Mouse (Mus musculus) heart, embryonic 13.5 days (tissue): Measurements from ENCODE around the gene Nudt14. TPM values are rescaled to one million over a fixed set of nuclear protein-coding genes. Genes with fewer than 3 reads are reported as not detected.
A peak's percentile ranks its signal among the peaks of the same experiment; 100 is the strongest.

ENCODE experiments used
- ATAC-seq: fragments of 200-750 bp; cut with Nextera tagmentation; 2 replicates; pipeline ENCODE4 v1.8.0; 2017; ENCODE audit warnings: moderate TSS enrichment; ENCODE audit not compliant: insufficient number of reproducible peaks, low FRiP score, low TSS enrichment; ENCODE audit errors: extremely low read depth
- H3K27ac ChIP-seq: fragments of 300-500 bp; sonication (generic); replicated peaks from 2 replicates; pipeline ENCODE4 v1.5.1; 2015; ENCODE audit warnings: moderate library complexity, mild to moderate bottlenecking, inconsistent platforms
- H3K27me3 ChIP-seq: fragments of 300-500 bp; sonication (generic); replicated peaks from 2 replicates; pipeline ENCODE4 v1.6.1; 2015; ENCODE audit warnings: mild to moderate bottlenecking, inconsistent platforms
- H3K36me3 ChIP-seq: fragments of 300-500 bp; sonication (generic); 2 replicates; pipeline ENCODE4 v1.6.1; 2015; ENCODE audit warnings: mild to moderate bottlenecking, inconsistent platforms
- H3K4me1 ChIP-seq: fragments of 300-500 bp; sonication (generic); 2 replicates; pipeline ENCODE4 v1.6.1; 2015; ENCODE audit warnings: inconsistent platforms
- H3K4me2 ChIP-seq: fragments of 300-500 bp; sonication (generic); 2 replicates; pipeline ENCODE4 v1.6.1; 2015; ENCODE audit warnings: inconsistent platforms, mild to moderate bottlenecking, moderate library complexity
- H3K4me3 ChIP-seq: fragments of 300-500 bp; sonication (generic); 2 replicates; pipeline ENCODE4 v1.5.1; 2015; ENCODE audit warnings: moderate library complexity, mild to moderate bottlenecking, inconsistent platforms
- H3K9ac ChIP-seq: fragments of 300-500 bp; sonication (generic); 2 replicates; pipeline ENCODE4 v1.6.1; 2015; ENCODE audit warnings: inconsistent platforms, mild to moderate bottlenecking, moderate library complexity
- H3K9me3 ChIP-seq: fragments of 300-500 bp; sonication (generic); 2 replicates; pipeline ENCODE4 v1.6.1; 2016; ENCODE audit warnings: inconsistent platforms
- WGBS: fragments of 180-500 bp; shearing (Covaris S2); methylation state at CpG from one replicate; pipeline ENCODE4 v1.1.7; 2015; ENCODE audit warnings: mixed read lengths; 5-methylcytosine and 5-hydroxymethylcytosine counted together
- polyA plus RNA-seq: library from polyadenylated mRNA; unstranded; fragments of >200 nt; fragmentation: Nextera tagmentation; extraction: Ambion mirVana; gene quantifications from 2 replicates; pipeline ENCODE4 v1.2.1, GENCODE M21; 2015

The Nudt14 gene
- 45.3 and 47.2 TPM in 2 replicates for polyA plus RNA-seq

DNA sequence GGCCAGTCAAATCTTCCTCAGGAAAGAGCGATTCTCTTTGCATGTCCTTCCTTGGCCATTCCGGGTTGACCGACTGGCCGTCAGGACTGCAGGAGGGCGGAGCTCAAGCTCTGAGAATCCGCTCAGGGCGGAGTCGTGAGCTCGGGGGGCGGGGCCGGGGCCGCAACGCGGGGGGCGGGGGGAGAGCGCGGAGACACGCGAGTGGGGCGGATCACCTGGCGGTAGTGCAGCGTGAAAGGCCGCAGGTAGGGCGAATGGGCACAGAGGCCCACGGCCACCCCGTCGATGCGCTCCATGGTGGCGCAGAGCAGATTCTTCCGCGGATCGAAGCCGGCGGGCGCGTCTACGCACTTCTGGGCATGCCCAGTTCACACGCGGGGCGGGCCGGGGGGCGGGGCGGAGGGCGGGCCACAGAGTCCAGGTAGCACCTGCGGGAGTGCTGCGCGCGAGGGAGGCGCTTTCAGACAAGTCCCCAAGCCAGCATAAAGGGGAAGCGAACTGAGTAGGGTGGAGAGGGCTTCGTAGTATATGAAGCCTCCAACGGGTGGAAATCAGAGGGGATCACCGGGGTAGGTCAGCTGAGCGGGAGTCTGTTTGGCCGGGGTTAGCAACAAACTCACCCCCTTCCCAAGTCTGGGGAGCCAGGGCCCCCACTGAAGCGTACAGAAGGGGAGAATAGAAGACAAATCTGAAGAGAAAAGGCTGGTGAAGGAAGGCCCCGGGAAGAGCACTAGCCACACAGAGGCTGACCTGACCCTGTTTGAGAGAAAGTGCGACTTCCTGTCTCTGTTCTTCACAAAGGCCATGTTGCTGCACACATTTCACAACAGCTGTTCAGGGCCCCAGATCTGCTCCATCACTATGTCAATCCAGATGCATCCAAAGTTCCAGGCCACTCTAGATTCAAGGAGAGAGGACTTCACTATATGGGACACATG lies at the start of gene Nudt14:
Gene Nudt14, minus strand, starts transcription at position 349 of the 938 bp plus-strand sequence.
- ATAC-seq, result peak; percentile 60

DNA sequence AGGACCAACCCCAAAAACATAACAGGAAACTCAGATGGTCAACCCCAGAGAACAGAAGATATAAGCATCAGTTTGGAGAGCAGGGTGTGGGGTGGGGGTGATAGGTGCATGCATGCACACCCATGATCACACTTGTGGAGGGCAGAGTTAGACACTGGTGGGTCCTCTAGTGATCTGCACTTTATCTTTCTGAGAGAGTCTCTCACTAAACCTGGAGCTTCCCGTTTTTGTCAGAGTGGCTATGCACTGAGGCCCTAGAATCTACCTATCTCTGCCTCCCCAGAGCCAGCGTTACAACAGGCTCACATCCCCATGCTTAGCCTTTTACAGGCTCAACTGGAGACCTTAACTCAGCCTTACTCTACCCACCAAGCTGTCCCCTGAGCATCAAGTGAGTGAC lies 49.5 kb upstream of the Nudt14 start:
- Histone ChIP-seq H3K4me1 (peaks cover 16% of the 10 kb centered on the region), H3K27me3 (no peaks in the 10 kb centered on the region), H3K9me3 (no peaks in the 10 kb centered on the region), H3K9ac (no peak overlapping the region), H3K36me3 (peaks cover 47% of the 10 kb centered on the region), H3K4me2 (no peak overlapping the region), H3K4me3 (no peak overlapping the region), H3K27ac (no peak overlapping the region)
- no peak for ATAC-seq
- 74% methylated on average over 2 of the region's 2 CpGs for WGBS

More for the DNA sequence above, at the start of gene Nudt14:
- peaks cover 22% of the 10 kb centered on the region for H3K27me3 ChIP-seq
- H3K4me3 ChIP-seq, result peak within 1 kb of the TSS; percentile 79
- H3K9ac ChIP-seq, result peak within 1 kb of the TSS; percentile 89
- peak within 1 kb of the TSS; percentile 82 for H3K4me2 ChIP-seq
- no peaks in the 10 kb centered on the region for H3K9me3 ChIP-seq
- H3K4me1 ChIP-seq, result peaks cover 29% of the 10 kb centered on the region
- 2% methylated on average over 56 of the region's 58 CpGs for WGBS
- H3K27ac ChIP-seq, result peak within 1 kb of the TSS; percentile 69
- no peaks in the 10 kb centered on the region for H3K36me3 ChIP-seq

DNA sequence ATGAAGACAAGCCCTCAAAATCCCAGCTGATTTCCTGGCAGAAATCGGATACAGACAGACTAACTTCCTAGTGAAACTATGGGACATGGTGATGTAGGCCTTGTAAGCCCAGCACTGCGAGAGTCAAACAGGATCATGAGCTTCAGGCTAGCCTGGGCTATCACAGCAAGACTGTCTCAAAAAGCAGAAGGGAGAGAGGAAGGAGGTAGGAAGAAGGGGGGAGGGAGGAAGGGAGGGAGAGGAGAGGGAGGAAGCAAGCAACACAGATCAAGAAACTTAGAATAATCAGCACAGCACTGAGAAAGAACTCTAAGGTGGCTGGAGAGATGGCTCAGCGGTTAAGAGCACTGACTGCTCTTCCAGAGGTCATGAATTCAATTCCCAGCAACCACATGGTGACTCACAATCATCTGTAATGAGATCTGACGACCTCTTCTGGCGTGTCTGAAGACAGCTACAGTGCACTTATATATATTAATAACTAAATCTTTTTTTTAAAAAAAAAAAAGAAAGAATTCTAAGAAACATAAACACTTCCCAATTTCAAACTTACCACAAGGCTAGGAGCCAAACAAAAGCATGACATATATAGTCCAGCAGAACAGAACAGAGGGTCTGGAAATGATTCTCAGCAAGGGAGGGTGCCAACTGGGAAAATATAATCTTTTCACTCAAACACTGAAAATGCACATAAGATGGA lies 48.9 kb upstream of the Nudt14 start:
- Histone ChIP-seq H3K36me3 (peaks cover 51% of the 10 kb centered on the region), H3K9ac (no peak overlapping the region), H3K4me3 (no peak overlapping the region), H3K9me3 (no peaks in the 10 kb centered on the region), H3K4me2 (no peak overlapping the region), H3K4me1 (peaks cover 16% of the 10 kb centered on the region), H3K27ac (no peak overlapping the region), H3K27me3 (no peaks in the 10 kb centered on the region)
- no peak for ATAC-seq
- WGBS, result 87% methylated on average over 5 of the region's 5 CpGs

DNA sequence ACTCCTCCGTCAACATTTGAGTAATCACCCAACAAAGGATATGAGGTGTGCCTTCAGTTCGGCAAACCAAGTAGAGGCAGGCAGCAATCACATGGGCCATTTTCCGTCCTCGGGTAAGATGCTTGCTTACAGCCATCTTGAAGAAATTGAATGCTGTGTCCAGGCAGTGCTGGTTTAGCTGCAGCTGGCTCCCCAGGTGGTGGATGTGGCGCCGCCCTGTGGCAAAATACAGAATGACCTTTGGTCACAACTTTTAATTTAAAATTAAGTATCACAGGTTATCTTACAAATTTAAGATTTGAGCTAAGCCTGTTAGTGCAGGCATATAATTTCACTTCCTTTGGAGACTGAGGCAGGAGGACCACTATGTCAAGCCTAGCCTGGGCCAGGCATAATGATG lies 46.0 kb upstream of the Nudt14 start:
- H3K27me3 ChIP-seq, result no peaks in the 10 kb centered on the region
- no peak for ATAC-seq
- no peak overlapping the region for H3K9ac ChIP-seq
- WGBS, result 72% methylated on average over 6 of the region's 6 CpGs
- H3K36me3 ChIP-seq, result peaks cover 71% of the 10 kb centered on the region
- no peak overlapping the region for H3K27ac ChIP-seq
- H3K4me1 ChIP-seq, result peaks cover 10% of the 10 kb centered on the region
- H3K4me2 ChIP-seq, result no peak overlapping the region
- no peak overlapping the region for H3K4me3 ChIP-seq
- H3K9me3 ChIP-seq, result no peaks in the 10 kb centered on the region

DNA sequence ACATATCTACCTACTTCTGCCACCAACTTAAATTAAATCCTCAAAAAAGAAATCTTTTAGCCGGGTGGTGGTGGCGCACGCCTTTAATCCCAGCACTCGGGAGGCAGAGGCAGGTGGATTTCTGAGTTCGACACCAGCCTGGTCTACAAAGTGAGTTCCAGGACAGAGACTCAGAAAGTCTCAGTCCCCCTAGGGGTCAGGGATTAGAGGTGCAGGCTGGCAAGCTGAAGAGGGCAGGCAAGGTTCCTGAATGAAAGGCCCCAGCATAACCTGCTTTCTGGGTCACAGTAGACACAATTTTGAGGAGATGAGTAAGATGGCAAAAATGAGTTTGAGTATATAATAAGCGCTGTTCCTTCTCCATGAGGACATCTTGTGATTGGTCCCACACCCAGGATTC lies 43.4 kb upstream of the Nudt14 start:
- peaks cover 22% of the 10 kb centered on the region for H3K4me1 ChIP-seq
- no peaks in the 10 kb centered on the region for H3K27me3 ChIP-seq
- 93% methylated on average over 6 of the region's 6 CpGs for WGBS
- H3K27ac ChIP-seq, result no peak overlapping the region
- no peak overlapping the region for H3K4me2 ChIP-seq
- H3K9me3 ChIP-seq, result no peaks in the 10 kb centered on the region
- no peak for ATAC-seq
- peaks cover 73% of the 10 kb centered on the region for H3K36me3 ChIP-seq
- no peak overlapping the region for H3K9ac ChIP-seq
- no peak overlapping the region for H3K4me3 ChIP-seq

DNA sequence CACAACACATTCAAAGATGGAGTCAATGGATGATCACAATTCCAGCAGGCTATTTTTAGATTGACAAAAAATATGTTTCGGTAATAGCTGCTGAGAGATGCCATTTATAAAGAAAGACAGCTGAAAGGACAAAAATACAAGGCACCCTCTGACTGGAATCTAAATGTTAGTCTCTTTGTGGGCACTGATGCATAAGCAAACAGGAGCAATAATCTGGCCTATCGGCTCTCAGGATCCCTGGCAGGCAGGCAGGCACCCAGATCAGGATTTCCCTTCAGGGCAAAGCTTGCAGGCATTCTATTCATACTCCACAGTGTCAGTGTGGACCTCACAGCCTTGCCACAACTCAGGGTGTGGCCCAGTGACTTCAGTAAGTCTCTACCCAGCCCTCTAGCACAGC lies 40.1 kb upstream of the Nudt14 start:
- Histone ChIP-seq H3K27me3 (no peaks in the 10 kb centered on the region), H3K27ac (peak overlapping the region; percentile 50)

DNA sequence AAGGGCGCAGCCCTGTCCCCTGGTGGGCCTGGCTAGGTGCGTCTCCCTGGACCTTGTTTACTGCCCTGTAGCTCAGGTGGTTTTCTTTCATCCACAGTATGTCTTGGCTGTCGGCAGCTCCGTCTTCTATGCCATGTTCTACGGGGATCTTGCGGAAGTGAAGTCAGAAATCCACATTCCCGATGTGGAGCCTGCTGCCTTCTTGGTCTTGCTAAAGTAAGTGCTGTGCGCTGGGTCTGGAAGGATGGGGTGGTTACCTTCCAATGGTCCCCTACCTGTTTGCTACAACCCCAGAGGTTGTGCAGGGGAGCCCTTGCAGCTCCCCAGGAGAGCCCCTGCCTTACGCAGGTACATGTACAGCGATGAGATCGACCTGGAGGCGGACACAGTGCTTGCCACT lies 35.2 kb upstream of the Nudt14 start:
- Histone ChIP-seq H3K9me3 (no peaks in the 10 kb centered on the region), H3K4me1 (peaks cover 34% of the 10 kb centered on the region), H3K4me3 (peak overlapping the region; percentile 77), H3K9ac (peak overlapping the region; percentile 92), H3K4me2 (peak overlapping the region; percentile 84), H3K27me3 (no peaks in the 10 kb centered on the region), H3K36me3 (peaks cover 76% of the 10 kb centered on the region), H3K27ac (peak overlapping the region; percentile 93)
- WGBS, result 41% methylated on average over 12 of the region's 12 CpGs
- ATAC-seq, result no peak

More for the DNA sequence above, 40.1 kb upstream of the Nudt14 start:
- no peaks in the 10 kb centered on the region for H3K9me3 ChIP-seq
- no peak overlapping the region for H3K4me2 ChIP-seq
- H3K4me1 ChIP-seq, result peaks cover 29% of the 10 kb centered on the region
- WGBS, result 61% methylated on average over 2 of the region's 2 CpGs
- ATAC-seq, result no peak
- H3K36me3 ChIP-seq, result peaks cover 92% of the 10 kb centered on the region
- H3K9ac ChIP-seq, result no peak overlapping the region
- no peak overlapping the region for H3K4me3 ChIP-seq

DNA sequence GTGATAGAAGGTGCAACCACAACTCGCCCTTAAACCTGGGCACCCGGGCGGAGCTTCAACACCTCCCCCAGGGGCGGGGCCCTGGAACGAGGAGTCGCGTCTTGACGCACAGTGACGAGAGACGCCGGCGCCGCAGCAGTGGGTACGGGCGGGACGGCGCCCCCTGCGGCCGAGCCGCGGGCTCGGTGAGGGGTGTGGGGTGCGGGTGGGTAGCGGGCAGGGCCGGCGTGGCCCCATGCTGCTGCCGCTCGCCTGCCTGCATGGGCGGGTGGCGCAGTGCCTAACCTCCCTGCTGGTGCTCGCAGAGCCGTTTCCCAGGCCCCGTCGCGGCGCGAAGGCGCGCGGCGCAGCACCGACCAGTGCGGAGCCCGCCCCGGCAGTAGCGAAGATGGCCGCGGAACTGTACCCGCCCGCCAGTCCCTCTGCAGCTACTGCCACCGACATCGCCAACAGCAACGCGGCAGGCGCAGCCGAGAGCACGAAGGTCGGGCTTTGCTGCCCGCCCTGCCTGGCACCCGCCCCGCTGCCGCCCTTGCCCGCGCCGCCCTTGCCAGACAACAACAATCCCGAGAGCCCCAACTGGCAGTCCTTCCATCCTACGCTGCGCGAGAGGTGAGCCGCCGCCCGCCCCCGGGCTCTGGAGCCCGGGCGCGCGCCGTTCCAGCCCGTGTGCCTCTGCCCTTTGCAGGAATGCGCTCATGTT lies 34.6 kb upstream of the Nudt14 start, which contains the start of gene Btbd6:
Gene Btbd6, plus strand, starts transcription at position 112 of the 703 bp plus-strand sequence.
- Histone ChIP-seq H3K27ac (peak within 1 kb of the TSS; percentile 93), H3K9me3 (no peaks in the 10 kb centered on the region), H3K4me2 (peak within 1 kb of the TSS; percentile 84), H3K9ac (peak within 1 kb of the TSS; percentile 92), H3K36me3 (peaks cover 77% of the 10 kb centered on the region), H3K4me1 (peaks cover 28% of the 10 kb centered on the region), H3K27me3 (no peaks in the 10 kb centered on the region), H3K4me3 (peak within 1 kb of the TSS; percentile 77)
- peak; percentile 85 for ATAC-seq
- WGBS, result under 1% methylated on average over 73 of the region's 80 CpGs

DNA sequence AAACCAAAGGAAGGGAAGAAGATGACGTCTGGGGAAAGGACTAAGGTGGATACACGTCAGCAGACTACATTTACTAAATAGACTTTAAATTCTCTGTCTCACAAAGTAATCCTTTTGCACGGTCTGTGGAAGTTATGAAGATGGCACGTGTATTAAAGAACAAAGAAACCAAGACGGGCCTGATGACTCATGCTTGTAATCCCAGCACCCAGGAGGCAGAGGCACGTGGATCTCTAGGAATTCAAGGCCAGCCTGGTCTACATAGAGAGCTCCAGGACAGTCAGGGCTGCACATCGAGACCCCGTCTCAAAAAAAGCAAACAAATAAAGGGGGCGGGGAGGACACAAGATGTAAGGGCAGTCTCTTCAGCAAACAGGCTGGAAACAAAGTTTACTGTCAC lies 32.8 kb upstream of the Nudt14 start:
- WGBS, result 89% methylated on average over 9 of the region's 9 CpGs
- no peaks in the 10 kb centered on the region for H3K9me3 ChIP-seq
- no peaks in the 10 kb centered on the region for H3K27me3 ChIP-seq
- H3K9ac ChIP-seq, result no peak overlapping the region
- no peak overlapping the region for H3K27ac ChIP-seq
- H3K36me3 ChIP-seq, result peaks cover 77% of the 10 kb centered on the region
- H3K4me3 ChIP-seq, result no peak overlapping the region
- ATAC-seq, result no peak
- no peak overlapping the region for H3K4me2 ChIP-seq
- peaks cover 24% of the 10 kb centered on the region for H3K4me1 ChIP-seq

DNA sequence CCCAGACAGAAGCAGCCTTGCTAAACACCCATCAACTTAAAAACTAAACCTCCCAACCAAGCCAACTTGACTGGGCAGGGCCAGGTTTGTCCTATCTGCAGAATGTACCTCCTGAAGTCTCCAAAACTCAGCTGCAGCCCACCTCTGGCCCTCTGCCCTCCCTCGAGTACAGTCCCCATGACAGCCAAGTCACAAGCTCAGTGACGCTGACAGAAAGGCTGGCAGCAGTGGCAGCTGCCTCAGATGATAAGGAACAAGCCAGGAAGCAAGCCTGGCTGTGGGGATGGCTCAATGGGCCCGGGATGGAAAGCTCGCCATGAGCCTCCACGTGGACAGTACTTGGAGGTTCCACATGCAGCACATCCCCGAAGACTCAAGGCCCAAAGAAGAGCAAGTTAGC lies 27.7 kb upstream of the Nudt14 start:
- ATAC-seq, result no peak

DNA sequence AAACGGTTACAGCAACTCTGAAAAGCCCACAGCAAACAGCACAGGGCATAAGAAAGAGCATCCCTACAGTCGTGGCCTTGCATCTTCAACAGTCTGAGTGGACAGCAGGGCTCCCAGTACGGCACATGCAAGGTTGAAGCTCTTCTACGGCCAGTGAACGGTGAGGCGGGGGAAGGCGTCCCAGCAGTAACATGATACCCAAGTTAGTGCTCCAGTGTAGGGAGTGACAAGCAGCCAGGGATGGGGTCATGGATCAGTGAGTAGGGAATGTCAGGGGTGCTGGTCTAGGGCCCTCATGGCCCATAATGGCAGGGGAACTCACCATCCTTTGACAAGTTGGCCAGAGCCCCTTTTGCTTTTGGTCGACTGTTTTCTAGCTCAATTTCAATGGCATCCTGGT lies 27.0 kb upstream of the Nudt14 start:
- no peaks in the 10 kb centered on the region for H3K4me1 ChIP-seq
- H3K4me2 ChIP-seq, result no peak overlapping the region
- no peaks in the 10 kb centered on the region for H3K27me3 ChIP-seq
- ATAC-seq, result no peak
- WGBS, result 68% methylated on average over 8 of the region's 8 CpGs
- no peak overlapping the region for H3K4me3 ChIP-seq
- peaks cover 99% of the 10 kb centered on the region for H3K36me3 ChIP-seq
- H3K9ac ChIP-seq, result no peak overlapping the region
- no peak overlapping the region for H3K27ac ChIP-seq
- no peaks in the 10 kb centered on the region for H3K9me3 ChIP-seq

More for the DNA sequence above, 27.7 kb upstream of the Nudt14 start:
- H3K4me2 ChIP-seq, result no peak overlapping the region
- no peaks in the 10 kb centered on the region for H3K9me3 ChIP-seq
- 69% methylated on average over 6 of the region's 6 CpGs for WGBS
- H3K36me3 ChIP-seq, result peaks cover 99% of the 10 kb centered on the region
- no peak overlapping the region for H3K27ac ChIP-seq
- no peak overlapping the region; the same call in 1 of the 2 replicates for H3K9ac ChIP-seq
- H3K27me3 ChIP-seq, result no peaks in the 10 kb centered on the region
- H3K4me3 ChIP-seq, result no peak overlapping the region
- H3K4me1 ChIP-seq, result no peaks in the 10 kb centered on the region
